Mouse (Mus musculus) heart, postnatal 0 days (tissue): ENCODE data around the gene Rnf2.

Experiments
- CTCF ChIP-seq: IDR thresholded peaks from 2 replicates; pipeline ENCODE4 v1.5.1; 2016; ENCODE audit warnings: antibody characterized with exemption, control low read depth, low read depth
- EP300 ChIP-seq: IDR thresholded peaks from 2 replicates; pipeline ENCODE4 v1.6.1; 2016; ENCODE audit warnings: antibody characterized with exemption, low read depth

GRCm38 (mm10) chr1:151422178-151422577 is 78.6 kb downstream of the Rnf2 start:
- TF ChIP-seq CTCF (no peak), EP300 (no peak)
